Mouse (Mus musculus): Measurements from ENCODE around the gene Spef1. TPM values are rescaled to one million over a fixed set of nuclear protein-coding genes. Genes with fewer than 3 reads are reported as not detected.

The Spef1 gene
- total and polyA plus RNA-seq, 2 experiments from 2014 or later, result 0.97 to 5.2 TPM

GRCm38 (mm10) chr2:131171401-131172104 is 15.5 kb downstream of the Spef1 start:
- no peak overlapping the region for H3K27ac ChIP-seq (ENCODE audit: low read depth)
- 0 out of 2 replicates have a peak, but pooled peaks cover 10% of the 10 kb centered on the region for H3K36me3 ChIP-seq (replicated peaks; ENCODE audit: control insufficient read depth, insufficient read depth, low read length)
- H3K9ac ChIP-seq (replicated peaks; ENCODE audit: low read depth, low read length), result no peak overlapping the region
- no peaks in the 10 kb centered on the region for H3K9me3 ChIP-seq (replicated peaks; ENCODE audit: control insufficient read depth, low read length)
- TF ChIP-seq CTCF (IDR thresholded peaks at IDR 0.05; ENCODE audit: low read depth) (no peak), EP300 (IDR thresholded peaks at IDR 0.05; ENCODE audit: low read depth) (no peak)
- ATAC-seq (ENCODE audit: insufficient read depth, low read depth) (0 out of 2 replicates have a peak, but pooled peaks have one; percentile 10), DNase-seq (ENCODE audit: low spot score) (no peak)
- peaks cover 9% of the 10 kb centered on the region; the same call in 1 of the 2 replicates for H3K4me1 ChIP-seq (ENCODE audit: control insufficient read depth, insufficient read depth)
- WGBS, result 18% methylated on average over 42 of the region's 43 CpGs
- H3K4me3 ChIP-seq (ENCODE audit: low read depth, low read length), result peak overlapping the region; percentile 20
- H3K27me3 ChIP-seq (ENCODE audit: control insufficient read depth, insufficient read depth, low read length), result peaks cover 18% of the 10 kb centered on the region
- H3K4me2 ChIP-seq (ENCODE audit: low read depth, low read length), result peak overlapping the region; percentile 50

- Histone ChIP-seq H3K9me3 (replicated peaks; ENCODE audit: control insufficient read depth, low read length) (no peaks in the 10 kb centered on the region), H3K4me2 (ENCODE audit: low read depth, low read length) (no peak overlapping the region)
These were observed 16.1 kb downstream of the Spef1 start for GRCm38 (mm10) chr2:131170936-131171335.

GRCm38 (mm10) chr2:131168914-131169313 is 18.2 kb downstream of the Spef1 start:
- TF ChIP-seq CTCF (IDR thresholded peaks at IDR 0.05; ENCODE audit: low read depth) (no peak), EP300 (IDR thresholded peaks at IDR 0.05; ENCODE audit: low read depth) (no peak)
- no peak for DNase-seq (ENCODE audit: low spot score)
- ATAC-seq (ENCODE audit: insufficient read depth, low read depth), result no peak
- no peak overlapping the region for H3K27ac ChIP-seq (ENCODE audit: low read depth)
- H3K27me3 ChIP-seq (ENCODE audit: control insufficient read depth, insufficient read depth, low read length), result peaks cover 18% of the 10 kb centered on the region
- H3K4me3 ChIP-seq (ENCODE audit: low read depth, low read length), result no peak overlapping the region
- no peaks in the 10 kb centered on the region for H3K4me1 ChIP-seq (ENCODE audit: control insufficient read depth, insufficient read depth)
- no peak overlapping the region for H3K4me2 ChIP-seq (ENCODE audit: low read depth, low read length)
- H3K9me3 ChIP-seq (replicated peaks; ENCODE audit: control insufficient read depth, low read length), result no peaks in the 10 kb centered on the region
- 0 out of 2 replicates have a peak, but pooled peaks cover 4% of the 10 kb centered on the region for H3K36me3 ChIP-seq (replicated peaks; ENCODE audit: control insufficient read depth, insufficient read depth, low read length)
- H3K9ac ChIP-seq (replicated peaks; ENCODE audit: low read depth, low read length), result no peak overlapping the region
- WGBS, result 74% methylated on average over 1 of the region's 1 CpGs

More at GRCm38 (mm10) chr2:131170936-131171335, 16.1 kb downstream of the Spef1 start:
- Histone ChIP-seq H3K36me3 (replicated peaks; ENCODE audit: control insufficient read depth, insufficient read depth, low read length) (0 out of 2 replicates have a peak, but pooled peaks cover 5% of the 10 kb centered on the region), H3K4me1 (ENCODE audit: control insufficient read depth, insufficient read depth) (0 out of 2 replicates have a peak, but pooled peaks cover 4% of the 10 kb centered on the region), H3K9ac (replicated peaks; ENCODE audit: low read depth, low read length) (no peak overlapping the region), H3K4me3 (ENCODE audit: low read depth, low read length) (peak overlapping the region; percentile 20), H3K27ac (ENCODE audit: low read depth) (no peak overlapping the region), H3K27me3 (ENCODE audit: control insufficient read depth, insufficient read depth, low read length) (peaks cover 18% of the 10 kb centered on the region)
- 32% methylated on average over 9 of the region's 9 CpGs for WGBS
- TF ChIP-seq EP300 (IDR thresholded peaks at IDR 0.05; ENCODE audit: low read depth) (no peak), CTCF (IDR thresholded peaks at IDR 0.05; ENCODE audit: low read depth) (no peak)
- ATAC-seq (ENCODE audit: insufficient read depth, low read depth) (no peak), DNase-seq (ENCODE audit: low spot score) (no peak)

- ATAC-seq (ENCODE audit: insufficient read depth, low read depth) (no peak), DNase-seq (ENCODE audit: low spot score) (no peak)
- Histone ChIP-seq H3K4me3 (ENCODE audit: low read depth, low read length) (no peak overlapping the region), H3K27ac (ENCODE audit: low read depth) (no peak overlapping the region), H3K9ac (replicated peaks; ENCODE audit: low read depth, low read length) (no peak overlapping the region), H3K36me3 (replicated peaks; ENCODE audit: control insufficient read depth, insufficient read depth, low read length) (0 out of 2 replicates have a peak, but pooled peaks cover 4% of the 10 kb centered on the region), H3K4me1 (ENCODE audit: control insufficient read depth, insufficient read depth) (no peaks in the 10 kb centered on the region), H3K9me3 (replicated peaks; ENCODE audit: control insufficient read depth, low read length) (no peaks in the 10 kb centered on the region), H3K27me3 (ENCODE audit: control insufficient read depth, insufficient read depth, low read length) (peaks cover 18% of the 10 kb centered on the region), H3K4me2 (ENCODE audit: low read depth, low read length) (no peak overlapping the region)
- WGBS, result 65% methylated on average over 6 of the region's 6 CpGs
- TF ChIP-seq EP300 (IDR thresholded peaks at IDR 0.05; ENCODE audit: low read depth) (no peak), CTCF (IDR thresholded peaks at IDR 0.05; ENCODE audit: low read depth) (no peak)
These were observed 19.1 kb downstream of the Spef1 start for GRCm38 (mm10) chr2:131167984-131168383.

- peaks cover 8% of the 10 kb centered on the region; the same call in 1 of the 2 replicates for H3K27me3 ChIP-seq (ENCODE audit: control insufficient read depth, insufficient read depth, low read length)
- no peak overlapping the region for H3K27ac ChIP-seq (ENCODE audit: low read depth)
- H3K4me3 ChIP-seq (ENCODE audit: low read depth, low read length), result no peak overlapping the region
- H3K4me1 ChIP-seq (ENCODE audit: control insufficient read depth, insufficient read depth), result no peaks in the 10 kb centered on the region
- no peak for DNase-seq (ENCODE audit: low spot score)
- no peaks in the 10 kb centered on the region for H3K36me3 ChIP-seq (replicated peaks; ENCODE audit: control insufficient read depth, insufficient read depth, low read length)
- no peaks in the 10 kb centered on the region for H3K9me3 ChIP-seq (replicated peaks; ENCODE audit: control insufficient read depth, low read length)
- no peak overlapping the region for H3K9ac ChIP-seq (replicated peaks; ENCODE audit: low read depth, low read length)
- no peak overlapping the region for H3K4me2 ChIP-seq (ENCODE audit: low read depth, low read length)
- 97% methylated on average over 2 of the region's 2 CpGs for WGBS
- ATAC-seq (ENCODE audit: insufficient read depth, low read depth), result no peak
- TF ChIP-seq EP300 (IDR thresholded peaks at IDR 0.05; ENCODE audit: low read depth), result no peak
- TF ChIP-seq CTCF (IDR thresholded peaks at IDR 0.05; ENCODE audit: low read depth), result no peak
These were observed 20.9 kb downstream of the Spef1 start for GRCm38 (mm10) chr2:131166172-131166571.
